Mouse (Mus musculus) stomach, postnatal 0 days (tissue): ENCODE measurements around the gene Kcnk12. TPM values are rescaled to one million over a fixed set of nuclear protein-coding genes. Genes with fewer than 3 reads are reported as not detected.

Experiments used
- ATAC-seq: fragments of 200-750 bp; cut with Nextera tagmentation; 2 replicates; pipeline ENCODE4 v1.8.0; 2017; ENCODE audit not compliant: low FRiP score, low TSS enrichment
- DNase-seq: peaks from one replicate; pipeline ENCODE4 v3.0.0-alpha.2; 2016; ENCODE audit warnings: low spot score
- H3K27ac ChIP-seq: fragments of 300-500 bp; sonication (generic); replicated peaks from 2 replicates; pipeline ENCODE4 v1.5.1; 2014; ENCODE audit warnings: mild to moderate bottlenecking, control low read depth
- H3K27me3 ChIP-seq: fragments of 300-500 bp; sonication (generic); 2 replicates; pipeline ENCODE4 v1.6.1; 2014; ENCODE audit warnings: low read length; ENCODE audit not compliant: control insufficient read depth, insufficient read depth
- H3K36me3 ChIP-seq: fragments of 300-500 bp; sonication (generic); 2 replicates; pipeline ENCODE4 v1.6.1; 2014; ENCODE audit warnings: low read length, mixed read lengths; ENCODE audit not compliant: control insufficient read depth, insufficient read depth
- H3K4me1 ChIP-seq: fragments of 300-500 bp; sonication (generic); replicated peaks from 2 replicates; pipeline ENCODE4 v1.6.1; 2014; ENCODE audit warnings: antibody characterized with exemption; ENCODE audit not compliant: control insufficient read depth, insufficient read depth
- H3K4me2 ChIP-seq: fragments of 300-500 bp; sonication (generic); replicated peaks from 2 replicates; pipeline ENCODE4 v1.6.1; 2014; ENCODE audit warnings: low read depth, mild to moderate bottlenecking, control low read depth, moderate library complexity
- H3K4me3 ChIP-seq: fragments of 300-500 bp; sonication (generic); 2 replicates; pipeline ENCODE4 v1.5.1; 2014; ENCODE audit warnings: low read depth, low read length, control low read depth
- H3K9ac ChIP-seq: fragments of 300-500 bp; sonication (generic); 2 replicates; pipeline ENCODE4 v1.6.1; 2014; ENCODE audit warnings: mild to moderate bottlenecking, low read length, control low read depth, mixed read lengths
- H3K9me3 ChIP-seq: fragments of 300-500 bp; sonication (generic); 2 replicates; pipeline ENCODE4 v1.6.1; 2016; ENCODE audit warnings: low read length; ENCODE audit not compliant: control insufficient read depth
- CTCF ChIP-seq: IDR thresholded peaks from 2 replicates; pipeline ENCODE4 v1.5.1; 2016; ENCODE audit warnings: antibody characterized with exemption, low read depth, mild to moderate bottlenecking, moderate library complexity
- EP300 ChIP-seq: optimal IDR thresholded peaks from 2 replicates; pipeline ENCODE3; 2016; ENCODE audit warnings: antibody characterized with exemption
- WGBS: fragments of 180-500 bp; shearing (Covaris S2); extraction: QIAGEN DNeasy Blood & Tissue Kit; methylation state at CpG from one replicate; pipeline ENCODE4 v1.1.7; 2014; 5-methylcytosine and 5-hydroxymethylcytosine counted together
- polyA plus RNA-seq: library from polyadenylated mRNA; unstranded; fragments of >200 nt; fragmentation: Nextera tagmentation; extraction: Ambion mirVana; gene quantifications from 2 replicates; pipeline ENCODE4 v1.2.1, GENCODE M21; 2015

Gene Kcnk12
- polyA plus RNA-seq, 1 experiment from 2014 or later: 0.15 TPM

- no peaks in the 10 kb centered on the region for H3K9me3 ChIP-seq
- DNase-seq (no peak), ATAC-seq (no peak)
- H3K27me3 ChIP-seq: no peaks in the 10 kb centered on the region
- no peak overlapping the region for H3K9ac ChIP-seq
- TF ChIP-seq CTCF: no peak
- no peaks in the 10 kb centered on the region for H3K36me3 ChIP-seq
- H3K4me1 ChIP-seq: no peaks in the 10 kb centered on the region
- 68% methylated on average over 14 of the region's 14 CpGs for WGBS
- H3K4me3 ChIP-seq: no peak overlapping the region
- H3K4me2 ChIP-seq: no peak overlapping the region
- no peak overlapping the region for H3K27ac ChIP-seq
These were observed 13.5 kb downstream of the Kcnk12 start for GRCm38 (mm10) chr17:87784141-87784831.

GRCm38 (mm10) chr17:87781244-87781643 is 16.6 kb downstream of the Kcnk12 start:
- Histone ChIP-seq H3K9ac (no peak overlapping the region), H3K4me1 (no peaks in the 10 kb centered on the region), H3K36me3 (no peaks in the 10 kb centered on the region), H3K27ac (no peak overlapping the region), H3K4me2 (no peak overlapping the region), H3K27me3 (no peaks in the 10 kb centered on the region), H3K4me3 (no peak overlapping the region), H3K9me3 (no peaks in the 10 kb centered on the region)
- DNase-seq: no peak
- WGBS: 93% methylated on average over 5 of the region's 5 CpGs
- no peak for TF ChIP-seq EP300
- TF ChIP-seq CTCF: no peak
- ATAC-seq: no peak

GRCm38 (mm10) chr17:87780164-87780563 is 17.6 kb downstream of the Kcnk12 start:
- H3K9me3 ChIP-seq: no peaks in the 10 kb centered on the region
- H3K27me3 ChIP-seq: no peaks in the 10 kb centered on the region
- 50% methylated on average over 2 of the region's 2 CpGs for WGBS
- no peak overlapping the region for H3K9ac ChIP-seq
- no peaks in the 10 kb centered on the region for H3K4me1 ChIP-seq
- H3K27ac ChIP-seq: no peak overlapping the region
- no peak for ATAC-seq
- no peaks in the 10 kb centered on the region for H3K36me3 ChIP-seq
- DNase-seq: no peak
- H3K4me3 ChIP-seq: no peak overlapping the region
- TF ChIP-seq CTCF (no peak), EP300 (no peak)
- no peak overlapping the region for H3K4me2 ChIP-seq

- H3K36me3 ChIP-seq: no peaks in the 10 kb centered on the region
- no peaks in the 10 kb centered on the region for H3K27me3 ChIP-seq
- no peak for DNase-seq
- H3K4me1 ChIP-seq: no peaks in the 10 kb centered on the region
- H3K9ac ChIP-seq: no peak overlapping the region
- H3K9me3 ChIP-seq: no peaks in the 10 kb centered on the region
- WGBS: 88% methylated on average over 8 of the region's 8 CpGs
- no peak for ATAC-seq
- TF ChIP-seq CTCF: no peak
- no peak for TF ChIP-seq EP300
- no peak overlapping the region for H3K4me3 ChIP-seq
- no peak overlapping the region for H3K4me2 ChIP-seq
- H3K27ac ChIP-seq: no peak overlapping the region
These were observed 22.8 kb downstream of the Kcnk12 start for GRCm38 (mm10) chr17:87774982-87775381.

GRCm38 (mm10) chr17:87773175-87773574 is 24.6 kb downstream of the Kcnk12 start:
- Histone ChIP-seq H3K4me1 (no peaks in the 10 kb centered on the region), H3K9me3 (no peaks in the 10 kb centered on the region), H3K27me3 (no peaks in the 10 kb centered on the region), H3K36me3 (no peaks in the 10 kb centered on the region), H3K9ac (no peak overlapping the region), H3K4me3 (no peak overlapping the region), H3K27ac (no peak overlapping the region), H3K4me2 (no peak overlapping the region)
- DNase-seq: no peak
- 79% methylated on average over 3 of the region's 3 CpGs for WGBS
- ATAC-seq: no peak
- peak; percentile 62 for TF ChIP-seq CTCF
- no peak for TF ChIP-seq EP300

- Histone ChIP-seq H3K4me1 (no peaks in the 10 kb centered on the region), H3K36me3 (no peaks in the 10 kb centered on the region), H3K4me3 (no peak overlapping the region), H3K9me3 (no peaks in the 10 kb centered on the region), H3K27me3 (no peaks in the 10 kb centered on the region), H3K4me2 (no peak overlapping the region), H3K9ac (no peak overlapping the region), H3K27ac (no peak overlapping the region)
- DNase-seq (no peak), ATAC-seq (no peak)
- TF ChIP-seq EP300: no peak
- TF ChIP-seq CTCF: no peak
- 51% methylated on average over 5 of the region's 5 CpGs for WGBS
These were observed 27.0 kb downstream of the Kcnk12 start for GRCm38 (mm10) chr17:87770766-87771165.
